Mouse (Mus musculus) ES-Bruce4 (cell line): ENCODE data around the gene Tbkbp1. TPM values are rescaled to one million over a fixed set of nuclear protein-coding genes. Genes with fewer than 3 reads are reported as not detected.
A peak's percentile ranks its signal among the peaks of the same experiment; 100 is the strongest.

Experiments used
- H3K27ac ChIP-seq: 2 replicates; pipeline ENCODE4 v1.5.1; 2012; ENCODE audit warnings: low read length, inconsistent platforms; ENCODE audit not compliant: insufficient read depth
- H3K27me3 ChIP-seq: 2 replicates; pipeline ENCODE4 v1.6.1; 2012; ENCODE audit warnings: mild to moderate bottlenecking, low read length, inconsistent platforms; ENCODE audit not compliant: control insufficient read depth, poor library complexity, insufficient read depth, severe bottlenecking
- H3K36me3 ChIP-seq: 2 replicates; pipeline ENCODE4 v1.6.1; 2012; ENCODE audit warnings: inconsistent platforms, mild to moderate bottlenecking, low read length, moderate library complexity; ENCODE audit not compliant: control insufficient read depth, poor library complexity, insufficient read depth, severe bottlenecking
- H3K4me1 ChIP-seq: one replicate; pipeline ENCODE4 v1.8.1; 2011; ENCODE audit warnings: low read length; ENCODE audit not compliant: control insufficient read depth, insufficient read depth
- H3K4me3 ChIP-seq: 2 replicates; pipeline ENCODE4 v1.5.1; 2011; ENCODE audit warnings: low read depth, mild to moderate bottlenecking, low read length
- H3K9ac ChIP-seq: 2 replicates; pipeline ENCODE4 v1.6.1; 2012; ENCODE audit warnings: low read depth, mild to moderate bottlenecking, inconsistent platforms; ENCODE audit not compliant: poor library complexity, severe bottlenecking
- H3K9me3 ChIP-seq: replicated peaks from 2 replicates; pipeline ENCODE4 v1.6.1; 2012; ENCODE audit warnings: mild to moderate bottlenecking, low read length, inconsistent platforms; ENCODE audit not compliant: control insufficient read depth, poor library complexity, insufficient read depth, severe bottlenecking
- CTCF ChIP-seq: IDR thresholded peaks from one replicate; pipeline ENCODE4 v1.8.1; 2011; ENCODE audit warnings: low read depth, low read length
- EP300 ChIP-seq: IDR thresholded peaks from 2 replicates; pipeline ENCODE4 v1.6.1; 2011; ENCODE audit warnings: low read depth, low read length; ENCODE audit not compliant: insufficient read depth
- POLR2A ChIP-seq: IDR thresholded peaks from one replicate; pipeline ENCODE4 v1.8.1; 2011; ENCODE audit warnings: low read length; ENCODE audit not compliant: insufficient read depth
- polyA plus RNA-seq: library from polyadenylated mRNA; stranded (reverse); fragments of >200 nt; gene quantifications from 2 replicates; pipeline ENCODE4 v1.2.4, GENCODE M21; 2011; ENCODE audit warnings: low read depth; ENCODE audit not compliant: missing spikeins, insufficient read depth, insufficient read length

The Tbkbp1 gene
- polyA plus RNA-seq, 1 experiment = 5.4 TPM

DNA sequence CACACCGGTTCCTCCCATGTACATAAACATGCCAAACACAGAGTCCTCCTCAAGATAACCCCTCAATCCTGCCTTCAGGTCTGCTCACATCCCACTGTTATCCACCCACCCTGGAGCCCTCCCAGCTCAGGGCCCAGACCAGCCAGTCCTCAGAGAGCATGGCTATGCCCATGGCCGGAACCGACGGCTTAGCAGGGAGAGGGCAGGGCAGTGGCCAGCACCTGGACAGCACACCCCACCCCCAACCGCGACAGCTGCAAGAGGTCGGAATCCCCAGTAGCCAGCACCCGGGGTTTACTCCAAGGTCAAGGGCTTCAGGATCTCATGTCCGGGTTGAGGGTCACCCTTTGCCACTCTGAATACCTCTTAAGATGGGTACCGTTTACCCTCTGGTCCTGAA lies 31.1 kb downstream of the Tbkbp1 start:
- H3K4me1 ChIP-seq = no peaks in the 10 kb centered on the region
- H3K4me3 ChIP-seq = no peak overlapping the region
- no peaks in the 10 kb centered on the region for H3K27me3 ChIP-seq
- TF ChIP-seq POLR2A = no peak
- TF ChIP-seq CTCF = no peak
- TF ChIP-seq EP300 = no peak
- H3K9ac ChIP-seq = no peak overlapping the region
- H3K27ac ChIP-seq = no peak overlapping the region
- H3K36me3 ChIP-seq = no peaks in the 10 kb centered on the region
- H3K9me3 ChIP-seq = no peaks in the 10 kb centered on the region

DNA sequence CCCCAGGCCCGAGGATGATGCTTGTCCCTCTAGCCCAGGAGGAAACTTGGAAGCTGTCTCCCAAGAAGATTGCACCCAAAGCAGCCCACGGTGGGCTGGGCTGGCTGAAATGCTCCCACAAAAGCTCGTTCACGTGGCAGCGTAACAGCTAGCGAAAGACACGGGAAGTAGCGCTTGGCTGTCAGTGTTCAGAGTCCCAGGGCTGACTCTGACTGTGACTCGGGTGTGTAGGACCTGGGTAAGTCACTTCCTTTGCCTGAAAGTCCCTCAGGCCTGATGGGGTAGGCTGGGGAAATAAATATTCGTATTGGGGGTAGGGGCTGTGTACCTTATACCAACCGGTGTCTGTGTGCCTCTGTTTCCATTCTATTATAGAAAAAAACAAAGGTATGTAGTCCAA lies 35.5 kb downstream of the Tbkbp1 start:
- no peaks in the 10 kb centered on the region for H3K4me1 ChIP-seq
- no peaks in the 10 kb centered on the region for H3K36me3 ChIP-seq
- H3K4me3 ChIP-seq = no peak overlapping the region
- H3K9me3 ChIP-seq = no peaks in the 10 kb centered on the region
- peaks cover 17% of the 10 kb centered on the region for H3K27me3 ChIP-seq
- H3K27ac ChIP-seq = no peak overlapping the region
- no peak overlapping the region for H3K9ac ChIP-seq
- TF ChIP-seq EP300 (no peak), POLR2A (no peak), CTCF (no peak)

DNA sequence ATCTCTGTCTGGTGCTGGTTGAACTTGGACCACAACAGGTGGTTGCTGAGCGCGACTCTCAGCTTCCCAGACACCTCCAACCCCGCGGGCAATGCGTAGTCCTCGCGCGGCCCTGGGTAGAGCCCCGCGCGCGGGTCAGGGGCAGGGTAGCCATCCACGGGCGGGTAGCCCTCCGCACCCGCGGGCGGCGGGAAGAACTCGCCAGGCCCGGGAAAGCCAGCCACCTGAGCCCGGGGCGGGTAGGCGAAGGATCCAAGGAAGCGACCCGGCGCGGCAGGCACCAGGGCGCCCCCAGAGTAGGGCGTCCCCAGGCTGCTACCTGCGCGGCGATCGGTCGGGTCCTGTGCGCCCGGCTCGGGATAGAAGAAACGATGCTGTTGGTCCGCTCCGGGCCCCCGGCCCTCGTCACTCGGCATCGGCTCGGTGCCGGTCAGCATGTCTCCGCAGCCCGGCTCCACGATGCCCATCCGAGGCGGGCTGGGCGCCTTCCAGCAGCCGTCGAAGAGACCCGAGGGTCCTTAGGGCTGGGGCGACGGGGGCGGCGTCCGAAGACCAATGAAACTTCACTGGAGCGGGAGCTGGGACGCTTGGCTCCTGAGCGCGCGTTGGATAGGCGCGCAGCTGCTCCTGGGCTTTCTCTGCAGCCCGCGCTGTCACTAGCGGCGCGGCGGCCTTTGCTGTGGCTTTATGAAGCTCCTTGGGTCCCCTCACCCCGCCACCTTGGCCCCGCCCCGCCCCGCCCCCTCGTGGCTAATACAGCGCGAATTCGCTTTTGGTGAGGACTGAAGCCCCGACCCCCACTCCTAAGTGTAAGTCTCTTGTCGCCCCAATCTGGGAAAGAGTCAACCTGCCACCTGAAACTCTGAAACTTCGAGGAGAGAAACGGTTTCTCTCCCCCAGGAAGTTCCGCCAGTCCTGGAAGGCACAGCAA lies 36.4 kb downstream of the Tbkbp1 start, which contains the start of gene Tbx21:
Gene Tbx21 (minus strand): TSS at position 661 of the 931 bp plus-strand sequence.
- no peak within 1 kb of the TSS for H3K27ac ChIP-seq

DNA sequence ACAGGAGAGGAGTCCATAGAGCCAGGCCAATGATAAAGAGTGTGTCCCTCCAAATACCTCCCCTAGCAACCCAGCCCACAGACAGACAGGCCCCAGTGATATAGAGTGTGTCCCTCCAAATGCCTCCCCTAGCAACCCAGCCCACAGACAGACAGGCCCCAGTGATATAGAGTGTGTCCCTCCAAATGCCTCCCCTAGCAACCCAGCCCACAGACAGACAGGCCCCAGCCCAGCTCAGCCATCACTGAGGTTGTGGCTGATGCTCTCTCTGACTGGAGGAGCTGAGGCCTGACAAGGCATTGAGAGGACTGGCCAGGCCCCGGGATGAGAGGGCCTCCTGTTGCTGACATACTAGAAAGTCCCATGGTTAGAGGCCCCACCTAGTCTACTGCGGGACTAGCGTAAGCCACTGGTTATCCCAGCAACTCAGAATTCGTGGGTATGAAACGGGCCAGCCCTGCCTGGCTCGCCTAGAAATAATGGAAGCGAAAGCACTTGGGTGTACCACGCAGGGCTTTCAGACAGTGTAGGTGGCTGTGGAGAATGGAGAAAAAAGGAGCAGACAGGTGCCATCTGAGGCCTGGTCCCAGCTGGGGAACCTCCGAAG lies 38.7 kb downstream of the Tbkbp1 start:
- Histone ChIP-seq H3K4me1 (no peaks in the 10 kb centered on the region), H3K27me3 (peaks cover 17% of the 10 kb centered on the region), H3K9me3 (no peaks in the 10 kb centered on the region), H3K27ac (no peak overlapping the region), H3K36me3 (no peaks in the 10 kb centered on the region), H3K9ac (no peak overlapping the region), H3K4me3 (no peak overlapping the region)
- TF ChIP-seq EP300 = no peak
- TF ChIP-seq CTCF = no peak
- TF ChIP-seq POLR2A = no peak

More for the DNA sequence above, 36.4 kb downstream of the Tbkbp1 start, which contains the start of gene Tbx21:
- Histone ChIP-seq H3K4me1 (no peaks in the 10 kb centered on the region), H3K36me3 (no peaks in the 10 kb centered on the region), H3K4me3 (peak within 1 kb of the TSS; percentile 71), H3K9me3 (no peaks in the 10 kb centered on the region), H3K9ac (peak within 1 kb of the TSS; percentile 64), H3K27me3 (peaks cover 17% of the 10 kb centered on the region)
- TF ChIP-seq EP300 = no peak
- no peak for TF ChIP-seq CTCF
- TF ChIP-seq POLR2A = no peak

DNA sequence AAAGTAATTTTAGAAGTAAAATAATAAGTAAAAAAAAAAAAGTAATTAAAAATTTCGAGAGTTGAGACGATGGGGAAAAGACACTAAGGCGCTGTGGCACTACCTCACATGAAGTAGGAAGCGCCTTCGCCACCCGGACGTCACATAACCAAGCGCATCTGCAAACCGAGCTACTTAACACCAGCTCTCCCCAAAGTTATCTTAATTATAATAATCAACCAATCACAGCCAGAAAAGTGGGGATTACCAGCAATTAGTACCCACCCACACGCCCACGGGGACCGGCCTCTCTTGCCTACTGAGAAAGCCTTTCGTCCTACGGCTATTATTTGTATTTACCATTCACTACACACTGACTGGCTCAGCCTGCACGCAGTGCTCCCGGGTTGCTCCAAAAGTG lies 42.3 kb downstream of the Tbkbp1 start:
- Histone ChIP-seq H3K27me3 (peaks cover 11% of the 10 kb centered on the region), H3K4me1 (no peaks in the 10 kb centered on the region)

DNA sequence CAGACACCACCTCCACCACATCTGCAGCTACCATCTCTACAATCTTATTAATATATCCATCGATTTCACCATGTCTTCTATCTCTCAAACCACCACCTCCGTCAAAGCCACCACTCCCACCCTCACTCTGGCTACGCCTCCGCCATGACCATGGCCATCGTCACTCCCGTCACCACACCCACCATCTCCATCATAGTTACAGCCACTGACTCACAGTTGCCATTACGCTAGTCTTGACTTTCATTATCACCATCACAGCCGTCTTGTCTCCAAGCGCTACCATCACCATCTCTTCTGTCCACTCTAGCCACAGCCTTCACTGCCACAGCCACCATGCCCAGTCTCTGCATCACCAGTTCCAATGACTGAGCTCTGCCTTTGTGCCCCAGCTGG lies 47.2 kb downstream of the Tbkbp1 start:
- H3K9ac ChIP-seq = no peak overlapping the region
- no peak overlapping the region for H3K27ac ChIP-seq
- TF ChIP-seq EP300 (no peak), POLR2A (no peak), CTCF (no peak)

More for the DNA sequence above, 42.3 kb downstream of the Tbkbp1 start:
- no peak for TF ChIP-seq CTCF
- no peak for TF ChIP-seq POLR2A
- TF ChIP-seq EP300 = no peak
- Histone ChIP-seq H3K36me3 (no peaks in the 10 kb centered on the region), H3K9ac (no peak overlapping the region), H3K27ac (no peak overlapping the region), H3K9me3 (no peaks in the 10 kb centered on the region), H3K4me3 (no peak overlapping the region)

More for the DNA sequence above, 47.2 kb downstream of the Tbkbp1 start:
- Histone ChIP-seq H3K27me3 (no peaks in the 10 kb centered on the region), H3K36me3 (no peaks in the 10 kb centered on the region), H3K9me3 (no peaks in the 10 kb centered on the region), H3K4me3 (no peak overlapping the region), H3K4me1 (no peaks in the 10 kb centered on the region)
